Comparison of ENCODE assay signal across 13 mouse cellular contexts in genomic region chr17:65049860-65050482, GRCm38 (mm10).
DNase-seq lines count a peak whose midpoint lies in the region; ATAC-seq lines count a peak whose summit lies in the region.
"Had no signal": no experiment of that assay in that cellular context is flagged by ENCODE, and none has a peak within 500 bp of the region (broad histone marks: within the 10 kb centered on the region; RNA-seq: fewer than 3 reads in every experiment).

No protein-coding gene starts in this region.

- no peak overlapping the region for H3K27ac ChIP-seq in midbrain, embryonic 15.5 days
- no peak overlapping the region for H3K27ac ChIP-seq in midbrain, embryonic 10.5 days (replicated peaks)
- no peak overlapping the region for H3K27ac ChIP-seq in intestine, embryonic 16.5 days (ENCODE audit: low read length)

- H3K4me3 ChIP-seq in midbrain, embryonic 15.5 days: no peak overlapping the region
- H3K4me3 ChIP-seq in midbrain, embryonic 10.5 days: no peak overlapping the region
- no peak overlapping the region for H3K4me3 ChIP-seq in intestine, embryonic 16.5 days (ENCODE audit: low read length)
- H3K4me3 ChIP-seq: erythroblast, embryonic 14.5 days had no signal

- intact Hi-C loops in heart, postnatal 36 days (cut with DNase I): no loop called here

- H3K9me3 ChIP-seq in midbrain, embryonic 15.5 days: no peaks in the 10 kb centered on the region
- no peaks in the 10 kb centered on the region for H3K9me3 ChIP-seq in midbrain, embryonic 10.5 days (replicated peaks)
- H3K9me3 ChIP-seq in intestine, embryonic 16.5 days (ENCODE audit: control insufficient read depth, low read length): no peaks in the 10 kb centered on the region

- H3K9ac ChIP-seq in midbrain, embryonic 15.5 days: 0 out of 2 replicates have a peak overlapping the region, but pooled peaks have one; percentile 1
- H3K9ac ChIP-seq in intestine, embryonic 16.5 days (ENCODE audit: low read depth, low read length): no peak overlapping the region
- H3K9ac ChIP-seq: liver, postnatal 0 days had no signal

- peak; percentile 6 for DNase-seq in adrenal gland, postnatal 10 days
- DNase-seq in adrenal gland, adult 18-20 months (ENCODE audit: low spot score in 2 of 2): no peak
- peak; percentile 5 to 11 for DNase-seq in heart, adult 9 months (ENCODE audit: low spot score in 2 of 2)
- DNase-seq in heart, postnatal 36 days: no peak
- DNase-seq in midbrain, embryonic 10.5 days (ENCODE audit: low spot score): no peak
- no peak for DNase-seq in spleen, postnatal 4 days (ENCODE audit: low spot score in 2 of 2)
- DNase-seq: kidney, adult 11 months; left cerebral cortex, postnatal 4 days; liver, postnatal 0 days; thymus, adult 18-20 months had no signal

- H3K4me2 ChIP-seq in midbrain, embryonic 15.5 days: no peak overlapping the region
- H3K4me2 ChIP-seq in intestine, embryonic 16.5 days (ENCODE audit: low read depth, low read length): no peak overlapping the region

- H3K36me3 ChIP-seq in midbrain, embryonic 15.5 days (replicated peaks): no peaks in the 10 kb centered on the region
- no peaks in the 10 kb centered on the region for H3K36me3 ChIP-seq in midbrain, embryonic 10.5 days
- no peaks in the 10 kb centered on the region for H3K36me3 ChIP-seq in intestine, embryonic 16.5 days (ENCODE audit: control insufficient read depth, insufficient read depth, low read length)

- peaks cover 8% of the 10 kb centered on the region; the same call in 1 of the 2 replicates for H3K4me1 ChIP-seq in midbrain, embryonic 15.5 days
- H3K4me1 ChIP-seq in midbrain, embryonic 10.5 days: peaks cover 8% of the 10 kb centered on the region; the same call in 1 of the 2 replicates
- no peaks in the 10 kb centered on the region for H3K4me1 ChIP-seq in intestine, embryonic 16.5 days (ENCODE audit: control insufficient read depth, insufficient read depth, low read length)

- 27% methylated on average over 7 of the region's 7 CpGs for WGBS in midbrain, embryonic 15.5 days
- WGBS in midbrain, embryonic 10.5 days: 62% methylated on average over 7 of the region's 7 CpGs
- WGBS in intestine, embryonic 16.5 days: 72% methylated on average over 7 of the region's 7 CpGs

- ATAC-seq in midbrain, embryonic 15.5 days (replicated peaks): peak; percentile 30; the same call in 1 of the 2 replicates
- no peak for ATAC-seq in intestine, embryonic 16.5 days
- ATAC-seq: liver, postnatal 0 days had no signal

- no peaks in the 10 kb centered on the region for H3K27me3 ChIP-seq in midbrain, embryonic 15.5 days (replicated peaks)
- H3K27me3 ChIP-seq in midbrain, embryonic 10.5 days (ENCODE audit: low read depth, poor library complexity, severe bottlenecking): no peaks in the 10 kb centered on the region
- no peaks in the 10 kb centered on the region for H3K27me3 ChIP-seq in intestine, embryonic 16.5 days (replicated peaks; ENCODE audit: control insufficient read depth, insufficient read depth, low read length)

Comparison
In these comparisons a context has a peak if more than half of its experiments do, and no peak if none do; other contexts are left out.
1. DNase-seq: peak in adrenal gland, postnatal 10 days (single experiment) and heart, adult 9 months (2 of 2); none in adrenal gland, adult 18-20 months (0 of 2), heart, postnatal 36 days (0 of 2), midbrain, embryonic 10.5 days (single experiment) and spleen, postnatal 4 days (0 of 2).